Mouse (Mus musculus): Measurements from ENCODE around the gene Cpsf3. TPM values are rescaled to one million over a fixed set of nuclear protein-coding genes. Genes with fewer than 3 reads are reported as not detected.

Cpsf3 gene
- total and polyA plus RNA-seq, 2 experiments from 2014 or later: 26.7 to 51.8 TPM

GRCm38 (mm10) chr12:21321170-21321569, 36.0 kb downstream of the Cpsf3 start:
- no peak for TF ChIP-seq CTCF (IDR thresholded peaks at IDR 0.05; ENCODE audit: low read depth)
- TF ChIP-seq EP300 (IDR thresholded peaks at IDR 0.05; ENCODE audit: low read depth): no peak
- peaks cover 51% of the 10 kb centered on the region for H3K36me3 ChIP-seq (replicated peaks; ENCODE audit: control insufficient read depth, insufficient read depth, low read length)
- WGBS: 85% methylated on average over 9 of the region's 9 CpGs

GRCm38 (mm10) chr12:21322296-21322695, 37.1 kb downstream of the Cpsf3 start:
- ATAC-seq (ENCODE audit: insufficient read depth, low read depth): no peak
- Histone ChIP-seq H3K4me1 (ENCODE audit: control insufficient read depth, insufficient read depth) (peaks cover 2% of the 10 kb centered on the region; the same call in 1 of the 2 replicates), H3K9ac (replicated peaks; ENCODE audit: low read depth, low read length) (no peak overlapping the region), H3K9me3 (replicated peaks; ENCODE audit: control insufficient read depth, low read length) (no peaks in the 10 kb centered on the region), H3K27ac (ENCODE audit: low read depth) (no peak overlapping the region), H3K4me2 (ENCODE audit: low read depth, low read length) (no peak overlapping the region), H3K36me3 (replicated peaks; ENCODE audit: control insufficient read depth, insufficient read depth, low read length) (peaks cover 51% of the 10 kb centered on the region), H3K27me3 (ENCODE audit: control insufficient read depth, insufficient read depth, low read length) (no peaks in the 10 kb centered on the region), H3K4me3 (ENCODE audit: low read depth, low read length) (no peak overlapping the region)
- no peak for TF ChIP-seq EP300 (IDR thresholded peaks at IDR 0.05; ENCODE audit: low read depth)
- no peak for TF ChIP-seq CTCF (IDR thresholded peaks at IDR 0.05; ENCODE audit: low read depth)
- WGBS: 82% methylated on average over 4 of the region's 4 CpGs
- no peak for DNase-seq (ENCODE audit: low spot score)

More at GRCm38 (mm10) chr12:21321170-21321569, 36.0 kb downstream of the Cpsf3 start:
- no peaks in the 10 kb centered on the region for H3K27me3 ChIP-seq (ENCODE audit: control insufficient read depth, insufficient read depth, low read length)
- no peaks in the 10 kb centered on the region for H3K9me3 ChIP-seq (replicated peaks; ENCODE audit: control insufficient read depth, low read length)
- H3K27ac ChIP-seq (ENCODE audit: low read depth): no peak overlapping the region
- H3K4me2 ChIP-seq (ENCODE audit: low read depth, low read length): no peak overlapping the region
- no peak overlapping the region for H3K4me3 ChIP-seq (ENCODE audit: low read depth, low read length)
- no peak for ATAC-seq (ENCODE audit: insufficient read depth, low read depth)
- DNase-seq (ENCODE audit: low spot score): no peak
- H3K4me1 ChIP-seq (ENCODE audit: control insufficient read depth, insufficient read depth): peaks cover 5% of the 10 kb centered on the region; the same call in 1 of the 2 replicates
- no peak overlapping the region for H3K9ac ChIP-seq (replicated peaks; ENCODE audit: low read depth, low read length)

GRCm38 (mm10) chr12:21322856-21323255, 37.7 kb downstream of the Cpsf3 start:
- DNase-seq (ENCODE audit: low spot score): no peak
- TF ChIP-seq EP300 (IDR thresholded peaks at IDR 0.05; ENCODE audit: low read depth) (no peak), CTCF (IDR thresholded peaks at IDR 0.05; ENCODE audit: low read depth) (no peak)
- 63% methylated on average over 9 of the region's 9 CpGs for WGBS

GRCm38 (mm10) chr12:21324101-21324500, 38.9 kb downstream of the Cpsf3 start:
- no peak for ATAC-seq (ENCODE audit: insufficient read depth, low read depth)
- WGBS: 69% methylated on average over 5 of the region's 5 CpGs
- peaks cover 64% of the 10 kb centered on the region for H3K36me3 ChIP-seq (replicated peaks; ENCODE audit: control insufficient read depth, insufficient read depth, low read length)

More at GRCm38 (mm10) chr12:21322856-21323255, 37.7 kb downstream of the Cpsf3 start:
- Histone ChIP-seq H3K4me2 (ENCODE audit: low read depth, low read length) (no peak overlapping the region), H3K9me3 (replicated peaks; ENCODE audit: control insufficient read depth, low read length) (no peaks in the 10 kb centered on the region), H3K27ac (ENCODE audit: low read depth) (no peak overlapping the region), H3K4me3 (ENCODE audit: low read depth, low read length) (no peak overlapping the region), H3K9ac (replicated peaks; ENCODE audit: low read depth, low read length) (no peak overlapping the region), H3K4me1 (ENCODE audit: control insufficient read depth, insufficient read depth) (no peaks in the 10 kb centered on the region), H3K27me3 (ENCODE audit: control insufficient read depth, insufficient read depth, low read length) (no peaks in the 10 kb centered on the region), H3K36me3 (replicated peaks; ENCODE audit: control insufficient read depth, insufficient read depth, low read length) (peaks cover 57% of the 10 kb centered on the region)
- no peak for ATAC-seq (ENCODE audit: insufficient read depth, low read depth)

GRCm38 (mm10) chr12:21325266-21325665, 40.1 kb downstream of the Cpsf3 start:
- Histone ChIP-seq H3K27me3 (ENCODE audit: control insufficient read depth, insufficient read depth, low read length) (no peaks in the 10 kb centered on the region), H3K9ac (replicated peaks; ENCODE audit: low read depth, low read length) (no peak overlapping the region), H3K4me1 (ENCODE audit: control insufficient read depth, insufficient read depth) (no peaks in the 10 kb centered on the region), H3K27ac (ENCODE audit: low read depth) (no peak overlapping the region), H3K36me3 (replicated peaks; ENCODE audit: control insufficient read depth, insufficient read depth, low read length) (peaks cover 69% of the 10 kb centered on the region), H3K4me2 (ENCODE audit: low read depth, low read length) (no peak overlapping the region), H3K4me3 (ENCODE audit: low read depth, low read length) (no peak overlapping the region), H3K9me3 (replicated peaks; ENCODE audit: control insufficient read depth, low read length) (no peaks in the 10 kb centered on the region)
- TF ChIP-seq CTCF (IDR thresholded peaks at IDR 0.05; ENCODE audit: low read depth): no peak
- TF ChIP-seq EP300 (IDR thresholded peaks at IDR 0.05; ENCODE audit: low read depth): no peak
- ATAC-seq (ENCODE audit: insufficient read depth, low read depth): no peak
- WGBS: 84% methylated on average over 8 of the region's 8 CpGs
- DNase-seq (ENCODE audit: low spot score): no peak

More at GRCm38 (mm10) chr12:21324101-21324500, 38.9 kb downstream of the Cpsf3 start:
- no peak overlapping the region for H3K4me2 ChIP-seq (ENCODE audit: low read depth, low read length)
- no peaks in the 10 kb centered on the region for H3K27me3 ChIP-seq (ENCODE audit: control insufficient read depth, insufficient read depth, low read length)
- no peak overlapping the region for H3K4me3 ChIP-seq (ENCODE audit: low read depth, low read length)
- DNase-seq (ENCODE audit: low spot score): no peak
- no peak overlapping the region for H3K27ac ChIP-seq (ENCODE audit: low read depth)
- H3K9me3 ChIP-seq (replicated peaks; ENCODE audit: control insufficient read depth, low read length): no peaks in the 10 kb centered on the region
- H3K9ac ChIP-seq (replicated peaks; ENCODE audit: low read depth, low read length): no peak overlapping the region
- TF ChIP-seq EP300 (IDR thresholded peaks at IDR 0.05; ENCODE audit: low read depth): no peak
- no peaks in the 10 kb centered on the region for H3K4me1 ChIP-seq (ENCODE audit: control insufficient read depth, insufficient read depth)

- ATAC-seq (ENCODE audit: insufficient read depth, low read depth) (no peak), DNase-seq (ENCODE audit: low spot score) (no peak)
- no peak overlapping the region for H3K4me3 ChIP-seq (ENCODE audit: low read depth, low read length)
- no peaks in the 10 kb centered on the region for H3K27me3 ChIP-seq (ENCODE audit: control insufficient read depth, insufficient read depth, low read length)
- WGBS: 88% methylated on average over 3 of the region's 3 CpGs
- no peak overlapping the region for H3K4me2 ChIP-seq (ENCODE audit: low read depth, low read length)
- H3K9me3 ChIP-seq (replicated peaks; ENCODE audit: control insufficient read depth, low read length): no peaks in the 10 kb centered on the region
- H3K27ac ChIP-seq (ENCODE audit: low read depth): no peak overlapping the region
- 0 out of 2 replicates have a peak, but pooled peaks cover under 1% of the 10 kb centered on the region for H3K4me1 ChIP-seq (ENCODE audit: control insufficient read depth, insufficient read depth)
- TF ChIP-seq EP300 (IDR thresholded peaks at IDR 0.05; ENCODE audit: low read depth): no peak
- no peak for TF ChIP-seq CTCF (IDR thresholded peaks at IDR 0.05; ENCODE audit: low read depth)
- peaks cover 77% of the 10 kb centered on the region for H3K36me3 ChIP-seq (replicated peaks; ENCODE audit: control insufficient read depth, insufficient read depth, low read length)
- no peak overlapping the region for H3K9ac ChIP-seq (replicated peaks; ENCODE audit: low read depth, low read length)
These were observed 41.1 kb downstream of the Cpsf3 start for GRCm38 (mm10) chr12:21326325-21326724.
